Mouse (Mus musculus): ENCODE results near the gene Stx4a. TPM values are rescaled to one million over a fixed set of nuclear protein-coding genes. Genes with fewer than 3 reads are reported as not detected.

Gene Stx4a
- polyA plus RNA-seq, 2 experiments, result 41.0 to 147 TPM

DNA sequence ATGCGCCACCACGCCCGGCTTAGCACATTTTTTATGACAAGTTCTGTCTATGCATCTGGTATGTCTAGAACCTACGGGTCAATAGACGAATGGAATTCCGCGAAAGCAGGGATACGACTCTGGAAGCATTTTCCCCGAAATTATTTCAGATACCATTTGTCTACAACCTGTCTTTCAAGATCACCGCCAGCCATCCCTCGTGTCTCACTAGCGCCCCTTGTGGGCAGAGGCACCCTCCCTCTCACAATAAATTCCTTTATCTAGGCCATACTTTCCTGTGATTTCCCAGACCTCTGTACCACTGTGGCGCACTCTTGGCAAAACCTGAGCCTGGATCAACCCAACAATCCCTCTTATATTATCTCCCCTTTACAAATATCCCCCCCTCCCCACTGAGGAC, 72.3 kb downstream of the Stx4a start:
- Histone ChIP-seq H3K27ac (replicated peaks; ENCODE audit: low read depth, low read length) (no peak overlapping the region), H3K27me3 (ENCODE audit: control insufficient read depth, insufficient read depth, low read length) (no peaks in the 10 kb centered on the region), H3K4me3 (replicated peaks; ENCODE audit: low read length) (no peak overlapping the region), H3K9me3 (ENCODE audit: control insufficient read depth, low read length) (no peaks in the 10 kb centered on the region), H3K36me3 (ENCODE audit: control insufficient read depth, insufficient read depth, low read length) (peaks cover 22% of the 10 kb centered on the region), H3K4me2 (replicated peaks; ENCODE audit: low read depth, low read length, severe bottlenecking) (no peak overlapping the region), H3K4me1 (ENCODE audit: control insufficient read depth, insufficient read depth, low read length) (peaks cover 4% of the 10 kb centered on the region), H3K9ac (ENCODE audit: low read depth, low read length, severe bottlenecking) (no peak overlapping the region)
- DNase-seq (ENCODE audit: low spot score) (peak; percentile 24), ATAC-seq (ENCODE audit: low FRiP score, low read depth) (no peak)
- TF ChIP-seq POLR2A (IDR thresholded peaks at IDR 0.05; ENCODE audit: borderline replicate concordance, extremely low read depth, insufficient read depth, insufficient read length), result no peak
- WGBS, result 61% methylated on average over 13 of the region's 13 CpGs

DNA sequence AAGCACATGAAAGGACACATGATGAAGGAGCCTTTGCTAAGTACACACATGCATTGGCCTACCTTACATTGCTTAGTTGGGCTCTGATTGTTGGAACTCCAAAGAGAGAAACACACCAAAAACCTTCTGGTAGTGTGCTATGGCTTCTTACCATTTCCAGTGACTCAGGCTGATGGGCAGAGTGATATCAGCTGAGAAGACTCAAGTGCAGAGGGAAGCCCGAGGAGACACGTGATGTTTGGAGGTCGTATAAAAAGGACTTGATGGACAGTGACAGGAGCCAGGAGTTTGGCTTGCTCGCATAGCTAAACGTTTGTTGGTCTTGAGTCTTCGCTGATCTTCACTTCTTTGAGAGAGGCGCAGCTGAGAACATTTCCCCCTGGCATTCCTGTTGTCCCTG, 73.4 kb downstream of the Stx4a start:
- no peak for DNase-seq (ENCODE audit: low spot score)
- ATAC-seq (ENCODE audit: low FRiP score, low read depth), result no peak
- no peak overlapping the region for H3K27ac ChIP-seq (replicated peaks; ENCODE audit: low read depth, low read length)
- peaks cover 4% of the 10 kb centered on the region for H3K4me1 ChIP-seq (ENCODE audit: control insufficient read depth, insufficient read depth, low read length)
- no peak overlapping the region for H3K9ac ChIP-seq (ENCODE audit: low read depth, low read length, severe bottlenecking)
- H3K4me3 ChIP-seq (replicated peaks; ENCODE audit: low read length), result no peak overlapping the region
- no peak for TF ChIP-seq POLR2A (IDR thresholded peaks at IDR 0.05; ENCODE audit: borderline replicate concordance, extremely low read depth, insufficient read depth, insufficient read length)
- H3K27me3 ChIP-seq (ENCODE audit: control insufficient read depth, insufficient read depth, low read length), result no peaks in the 10 kb centered on the region
- H3K4me2 ChIP-seq (replicated peaks; ENCODE audit: low read depth, low read length, severe bottlenecking), result no peak overlapping the region
- H3K36me3 ChIP-seq (ENCODE audit: control insufficient read depth, insufficient read depth, low read length), result peaks cover 14% of the 10 kb centered on the region
- H3K9me3 ChIP-seq (ENCODE audit: control insufficient read depth, low read length), result no peaks in the 10 kb centered on the region
- WGBS, result 87% methylated on average over 7 of the region's 7 CpGs

DNA sequence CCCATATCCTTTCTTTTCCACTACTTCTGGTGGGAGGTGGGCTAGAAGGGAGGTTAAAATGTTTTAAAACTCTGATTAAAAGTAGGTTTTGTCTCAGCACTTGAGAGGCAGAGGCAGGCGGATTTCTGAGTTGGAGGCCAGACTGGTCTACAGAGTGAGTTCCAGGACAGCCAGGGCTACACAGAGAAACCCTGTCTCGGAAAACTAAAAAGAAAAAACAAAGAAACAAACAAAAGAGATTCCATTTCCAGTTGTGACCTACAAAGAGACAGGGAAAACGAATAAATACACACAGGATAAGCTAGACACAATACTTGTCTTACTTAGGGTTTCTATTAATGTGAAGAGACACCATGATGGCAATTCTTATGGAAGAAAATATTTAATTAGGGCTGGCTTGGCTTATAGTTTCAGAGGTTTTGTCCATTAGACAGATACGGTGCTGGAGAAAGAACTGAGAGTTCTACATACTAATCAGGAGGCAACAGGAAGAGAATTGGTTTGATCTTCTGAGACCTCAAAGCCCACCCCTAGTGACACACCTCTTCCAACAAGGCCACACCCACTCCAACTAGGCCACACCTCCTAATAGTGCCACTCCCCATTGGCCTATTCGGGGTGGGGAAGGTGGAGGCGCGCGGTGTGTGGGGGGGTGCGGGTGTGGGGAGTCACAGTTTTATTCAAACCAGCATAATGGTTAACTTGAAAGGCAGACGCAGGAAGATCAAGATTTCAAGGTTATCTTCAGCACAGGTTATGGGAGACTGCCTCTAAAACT, 74.3 kb downstream of the Stx4a start:
- H3K4me3 ChIP-seq (replicated peaks; ENCODE audit: low read length), result no peak overlapping the region
- no peak for TF ChIP-seq POLR2A (IDR thresholded peaks at IDR 0.05; ENCODE audit: borderline replicate concordance, extremely low read depth, insufficient read depth, insufficient read length)
- H3K4me1 ChIP-seq (ENCODE audit: control insufficient read depth, insufficient read depth, low read length), result peaks cover 4% of the 10 kb centered on the region
- H3K4me2 ChIP-seq (replicated peaks; ENCODE audit: low read depth, low read length, severe bottlenecking), result no peak overlapping the region
- H3K9ac ChIP-seq (ENCODE audit: low read depth, low read length, severe bottlenecking), result no peak overlapping the region
- no peaks in the 10 kb centered on the region for H3K27me3 ChIP-seq (ENCODE audit: control insufficient read depth, insufficient read depth, low read length)
- H3K9me3 ChIP-seq (ENCODE audit: control insufficient read depth, low read length), result no peaks in the 10 kb centered on the region
- no peak for DNase-seq (ENCODE audit: low spot score)
- H3K27ac ChIP-seq (replicated peaks; ENCODE audit: low read depth, low read length), result no peak overlapping the region
- no peak for ATAC-seq (ENCODE audit: low FRiP score, low read depth)
- peaks cover 6% of the 10 kb centered on the region; the same call in 1 of the 2 replicates for H3K36me3 ChIP-seq (ENCODE audit: control insufficient read depth, insufficient read depth, low read length)
- 40% methylated on average over 10 of the region's 10 CpGs for WGBS

Other genes starting within 250 kb of the Stx4a start
- gene Ccdc189, start 235.7 kb upstream of the Stx4a start, polyA plus RNA-seq (2012; rRNA removed), result 9.7 and 10.6 TPM in 2 replicates
- 5.4 and 8.1 TPM in 2 replicates for gene Ccdc189, start 235.7 kb upstream of the Stx4a start, polyA plus RNA-seq (2014; fragmentation: Nextera tagmentation; extraction: Ambion mirVana)
- 49.1 and 51.9 TPM in 2 replicates for gene Rnf40, start 235.5 kb upstream of the Stx4a start, polyA plus RNA-seq (2012; rRNA removed)
- gene Rnf40, start 235.5 kb upstream of the Stx4a start, polyA plus RNA-seq (2014; fragmentation: Nextera tagmentation; extraction: Ambion mirVana), result 42.5 and 49.5 TPM in 2 replicates
- gene Zfp629, start 208.5 kb upstream of the Stx4a start, polyA plus RNA-seq (2012; rRNA removed), result 23.8 and 24.5 TPM in 2 replicates
- 13.9 and 19.2 TPM in 2 replicates for gene Zfp629, start 208.5 kb upstream of the Stx4a start, polyA plus RNA-seq (2014; fragmentation: Nextera tagmentation; extraction: Ambion mirVana)
- 74.7 and 90.0 TPM in 2 replicates for gene Bcl7c, start 115.4 kb upstream of the Stx4a start, polyA plus RNA-seq (2012; rRNA removed)
- gene Bcl7c, start 115.4 kb upstream of the Stx4a start, polyA plus RNA-seq (2014; fragmentation: Nextera tagmentation; extraction: Ambion mirVana), result 95.4 and 102 TPM in 2 replicates
- 53.6 and 82.9 TPM in 2 replicates for gene Ctf1, start 111.6 kb upstream of the Stx4a start, polyA plus RNA-seq (2012; rRNA removed)
- gene Ctf1, start 111.6 kb upstream of the Stx4a start, polyA plus RNA-seq (2014; fragmentation: Nextera tagmentation; extraction: Ambion mirVana), result 34.9 and 41.6 TPM in 2 replicates
- gene Ctf2, start 92.1 kb upstream of the Stx4a start, polyA plus RNA-seq (2012; rRNA removed), result 0.03 TPM in 1 of 2 replicates, not detected in the other
- 0.22 and 0.34 TPM in 2 replicates for gene Ctf2, start 92.1 kb upstream of the Stx4a start, polyA plus RNA-seq (2014; fragmentation: Nextera tagmentation; extraction: Ambion mirVana)
- gene Fbxl19, start 79.8 kb upstream of the Stx4a start, polyA plus RNA-seq (2012; rRNA removed), result 64.5 and 81.3 TPM in 2 replicates
- gene Fbxl19, start 79.8 kb upstream of the Stx4a start, polyA plus RNA-seq (2014; fragmentation: Nextera tagmentation; extraction: Ambion mirVana), result 4.4 and 6.8 TPM in 2 replicates
- gene Orai3, start 54.5 kb upstream of the Stx4a start, polyA plus RNA-seq (2012; rRNA removed), result 22.8 and 29.6 TPM in 2 replicates
- gene Orai3, start 54.5 kb upstream of the Stx4a start, polyA plus RNA-seq (2014; fragmentation: Nextera tagmentation; extraction: Ambion mirVana), result 10.5 and 11.6 TPM in 2 replicates
- gene Setd1a, start 47.6 kb upstream of the Stx4a start, polyA plus RNA-seq (2012; rRNA removed), result 29.7 and 31.8 TPM in 2 replicates
- 27.3 and 32.0 TPM in 2 replicates for gene Setd1a, start 47.6 kb upstream of the Stx4a start, polyA plus RNA-seq (2014; fragmentation: Nextera tagmentation; extraction: Ambion mirVana)
- gene Gm49388, start 38.7 kb upstream of the Stx4a start, polyA plus RNA-seq (2012; rRNA removed), result 0.44 and 0.61 TPM in 2 replicates
- gene Gm49388, start 38.7 kb upstream of the Stx4a start, polyA plus RNA-seq (2014; fragmentation: Nextera tagmentation; extraction: Ambion mirVana), result not detected in 2 replicates
- 28.0 and 28.7 TPM in 2 replicates for gene Hsd3b7, start 23.7 kb upstream of the Stx4a start, polyA plus RNA-seq (2012; rRNA removed)
- gene Hsd3b7, start 23.7 kb upstream of the Stx4a start, polyA plus RNA-seq (2014; fragmentation: Nextera tagmentation; extraction: Ambion mirVana), result 14.3 and 16.5 TPM in 2 replicates
- gene Stx1b, start 255 bp downstream of the Stx4a start, polyA plus RNA-seq (2012; rRNA removed), result 43.9 and 52.1 TPM in 2 replicates
- gene Stx1b, start 255 bp downstream of the Stx4a start, polyA plus RNA-seq (2014; fragmentation: Nextera tagmentation; extraction: Ambion mirVana), result 4.0 and 6.3 TPM in 2 replicates
- 19.1 and 20.1 TPM in 2 replicates for gene Zfp646, start 51.9 kb downstream of the Stx4a start, polyA plus RNA-seq (2012; rRNA removed)
- gene Zfp646, start 51.9 kb downstream of the Stx4a start, polyA plus RNA-seq (2014; fragmentation: Nextera tagmentation; extraction: Ambion mirVana), result 12.4 and 15.3 TPM in 2 replicates
- 11.0 and 14.9 TPM in 2 replicates for gene Zfp668, start 52.5 kb downstream of the Stx4a start, polyA plus RNA-seq (2012; rRNA removed)
- gene Zfp668, start 52.5 kb downstream of the Stx4a start, polyA plus RNA-seq (2014; fragmentation: Nextera tagmentation; extraction: Ambion mirVana), result 10.9 and 14.8 TPM in 2 replicates
- 6.9 and 9.6 TPM in 2 replicates for gene Prss53, start 66.7 kb downstream of the Stx4a start, polyA plus RNA-seq (2012; rRNA removed)
- gene Prss53, start 66.7 kb downstream of the Stx4a start, polyA plus RNA-seq (2014; fragmentation: Nextera tagmentation; extraction: Ambion mirVana), result 1.3 and 2.0 TPM in 2 replicates
- not detected in 2 replicates for gene Gm21974, start 71.2 kb downstream of the Stx4a start, polyA plus RNA-seq (2012; rRNA removed)
- gene Gm21974, start 71.2 kb downstream of the Stx4a start, polyA plus RNA-seq (2014; fragmentation: Nextera tagmentation; extraction: Ambion mirVana), result not detected in 2 replicates
- 242 and 335 TPM in 2 replicates for gene Vkorc1, start 71.3 kb downstream of the Stx4a start, polyA plus RNA-seq (2012; rRNA removed)
- 244 and 256 TPM in 2 replicates for gene Vkorc1, start 71.3 kb downstream of the Stx4a start, polyA plus RNA-seq (2014; fragmentation: Nextera tagmentation; extraction: Ambion mirVana)
- 67.0 and 94.6 TPM in 2 replicates for gene Bckdk, start 79.8 kb downstream of the Stx4a start, polyA plus RNA-seq (2012; rRNA removed)
- gene Bckdk, start 79.8 kb downstream of the Stx4a start, polyA plus RNA-seq (2014; fragmentation: Nextera tagmentation; extraction: Ambion mirVana), result 116 and 122 TPM in 2 replicates
- 35.2 and 43.4 TPM in 2 replicates for gene Kat8, start 88.2 kb downstream of the Stx4a start, polyA plus RNA-seq (2012; rRNA removed)
- gene Kat8, start 88.2 kb downstream of the Stx4a start, polyA plus RNA-seq (2014; fragmentation: Nextera tagmentation; extraction: Ambion mirVana), result 39.1 and 45.4 TPM in 2 replicates
- 6.3 and 7.0 TPM in 2 replicates for gene Prss8, start 105.8 kb downstream of the Stx4a start, polyA plus RNA-seq (2012; rRNA removed)
- 6.2 and 7.0 TPM in 2 replicates for gene Prss8, start 105.8 kb downstream of the Stx4a start, polyA plus RNA-seq (2014; fragmentation: Nextera tagmentation; extraction: Ambion mirVana)
- 14.5 and 16.9 TPM in 2 replicates for gene Prss36, start 122.4 kb downstream of the Stx4a start, polyA plus RNA-seq (2012; rRNA removed)
- gene Prss36, start 122.4 kb downstream of the Stx4a start, polyA plus RNA-seq (2014; fragmentation: Nextera tagmentation; extraction: Ambion mirVana), result 11.7 and 14.1 TPM in 2 replicates
- gene Fus, start 143.2 kb downstream of the Stx4a start, polyA plus RNA-seq (2012; rRNA removed), result 919 and 999 TPM in 2 replicates
- gene Fus, start 143.2 kb downstream of the Stx4a start, polyA plus RNA-seq (2014; fragmentation: Nextera tagmentation; extraction: Ambion mirVana), result 60.9 and 68.7 TPM in 2 replicates
- gene Pycard, start 169.6 kb downstream of the Stx4a start, polyA plus RNA-seq (2012; rRNA removed), result 53.1 and 59.3 TPM in 2 replicates
- gene Pycard, start 169.6 kb downstream of the Stx4a start, polyA plus RNA-seq (2014; fragmentation: Nextera tagmentation; extraction: Ambion mirVana), result 98.3 and 132 TPM in 2 replicates
- gene Trim72, start 179.7 kb downstream of the Stx4a start, polyA plus RNA-seq (2012; rRNA removed), result 22.8 and 26.6 TPM in 2 replicates
- gene Trim72, start 179.7 kb downstream of the Stx4a start, polyA plus RNA-seq (2014; fragmentation: Nextera tagmentation; extraction: Ambion mirVana), result 1.7 and 2.2 TPM in 2 replicates
- 2.4 and 2.5 TPM in 2 replicates for gene Itgam, start 238.3 kb downstream of the Stx4a start, polyA plus RNA-seq (2012; rRNA removed)
- gene Itgam, start 238.3 kb downstream of the Stx4a start, polyA plus RNA-seq (2014; fragmentation: Nextera tagmentation; extraction: Ambion mirVana), result 1.1 and 1.2 TPM in 2 replicates
- 0.01 TPM in 1 of 2 replicates, not detected in the other for gene Gm49368, start 238.4 kb downstream of the Stx4a start, polyA plus RNA-seq (2012; rRNA removed)
- gene Gm49368, start 238.4 kb downstream of the Stx4a start, polyA plus RNA-seq (2014; fragmentation: Nextera tagmentation; extraction: Ambion mirVana), result not detected in 2 replicates

Measured in limb, embryonic 14.5 days (tissue).